Mouse (Mus musculus): Measurements from ENCODE around the gene Cbx5.

DNA sequence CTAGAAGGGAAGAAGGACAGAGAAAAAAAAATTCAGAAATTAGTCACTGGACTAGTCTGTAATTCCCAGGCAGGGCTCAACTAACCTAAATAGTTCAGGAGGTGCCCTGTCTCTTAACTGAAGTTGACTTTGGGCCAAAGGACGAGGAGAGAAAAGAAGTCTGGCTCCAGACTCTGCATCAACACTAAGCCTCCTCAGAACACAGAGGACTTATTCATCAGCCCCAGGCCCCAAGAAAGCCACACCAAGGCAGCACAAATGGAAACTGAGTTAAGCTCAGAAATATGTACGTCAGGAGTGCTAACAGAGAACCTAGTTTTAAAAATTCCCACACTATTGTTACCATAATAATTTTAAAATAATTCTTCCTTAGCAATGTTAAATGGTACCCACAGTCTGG is 25.5 kb downstream of the Cbx5 start:
- TF ChIP-seq CTCF (conservative IDR thresholded peaks at IDR 0.05; ENCODE audit: low read length) (no peak), NANOG (IDR thresholded peaks at IDR 0.05; ENCODE audit: borderline replicate concordance, low read length) (no peak)

All from E14TG2a.4 (cell line).